ENCODE assay signal across 25 mouse cellular contexts in the genomic region with DNA sequence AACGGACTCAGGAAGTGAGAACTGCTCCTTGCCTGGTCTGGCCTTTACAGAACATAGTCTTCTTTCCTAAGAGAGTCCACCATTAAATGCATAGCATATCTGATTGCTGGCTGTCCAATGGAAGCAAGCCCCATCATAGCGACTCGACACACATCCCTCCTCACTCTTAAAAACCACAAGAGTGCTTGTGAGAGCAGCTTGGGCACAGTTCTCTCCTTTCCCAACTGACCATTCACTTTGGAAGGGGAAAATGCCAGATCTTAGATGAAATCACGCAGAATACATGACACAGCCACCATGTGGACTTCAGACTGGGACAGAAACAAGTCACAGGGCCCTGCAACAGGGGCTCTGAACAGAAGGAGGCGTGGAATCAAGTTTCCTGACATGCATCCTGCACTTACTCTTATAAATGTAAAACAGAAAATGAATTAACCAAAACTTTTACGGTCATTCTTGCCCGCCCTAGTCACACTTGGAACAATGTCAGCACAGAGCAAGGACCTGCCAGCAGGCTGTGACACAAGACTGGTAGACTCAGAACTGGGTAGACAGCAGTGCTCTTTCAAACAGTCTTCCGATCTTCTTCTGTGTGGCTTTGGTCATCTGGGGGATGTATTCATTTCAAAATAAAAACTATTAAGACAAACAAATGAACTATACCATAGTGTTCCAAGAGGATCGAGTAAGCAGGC. TPM values are rescaled to one million over a fixed set of nuclear protein-coding genes. Genes with fewer than 3 reads are reported as not detected.
DNase-seq lines count a peak whose midpoint lies in the region; ATAC-seq and TF ChIP-seq lines count a peak whose summit lies in the region.
"Had no signal": no experiment of that assay in that cellular context is flagged by ENCODE, and none has a peak within 500 bp of the region (broad histone marks: within the 10 kb centered on the region; RNA-seq: fewer than 3 reads in every experiment).

No protein-coding gene starts in this region.

- no peaks in the 10 kb centered on the region for H3K9me3 ChIP-seq in lung, embryonic 16.5 days (ENCODE audit: control insufficient read depth, low read length)
- H3K9me3 ChIP-seq: embryonic facial prominence, embryonic 15.5 days; forebrain, embryonic 10.5 days; hindbrain, embryonic 12.5 days; limb, embryonic 15.5 days; neural tube, embryonic 12.5 days had no signal

- H3K4me1 ChIP-seq in lung, embryonic 16.5 days (replicated peaks; ENCODE audit: control insufficient read depth, insufficient read depth, low read length), result peaks cover 38% of the 10 kb centered on the region
- H3K4me1 ChIP-seq in embryonic fibroblast, embryonic 13.5 days (ENCODE audit: control insufficient read depth, insufficient read depth, low read length), result peaks cover 35% of the 10 kb centered on the region

- TF ChIP-seq POLR2A in embryonic fibroblast, embryonic 13.5 days (IDR thresholded peaks at IDR 0.05; ENCODE audit: low read depth, low read length), result 0 out of 2 replicates have a peak, but pooled peaks have one; percentile 13

- H3K27me3 ChIP-seq in lung, embryonic 16.5 days (ENCODE audit: control insufficient read depth, insufficient read depth, low read depth, low read length), result no peaks in the 10 kb centered on the region
- H3K27me3 ChIP-seq: embryonic facial prominence, embryonic 15.5 days; hindbrain, embryonic 12.5 days; limb, embryonic 15.5 days; neural tube, embryonic 12.5 days had no signal

- H3K4me3 ChIP-seq in gastrocnemius, adult 2 months, result peak overlapping the region; percentile 17
- no peak overlapping the region for H3K4me3 ChIP-seq in lung, embryonic 16.5 days (ENCODE audit: low read length)
- no peak overlapping the region for H3K4me3 ChIP-seq in embryonic fibroblast, embryonic 13.5 days (ENCODE audit: insufficient read depth, low read length)
- H3K4me3 ChIP-seq: embryonic facial prominence, embryonic 15.5 days; forebrain, embryonic 10.5 days; hindbrain, embryonic 12.5 days; left cerebral cortex, adult 2 months; limb, embryonic 15.5 days; neural tube, embryonic 12.5 days had no signal

- H3K36me3 ChIP-seq in lung, embryonic 16.5 days (ENCODE audit: control insufficient read depth, insufficient read depth, low read length), result no peaks in the 10 kb centered on the region; the same call in 1 of the 2 replicates
- H3K36me3 ChIP-seq: embryonic facial prominence, embryonic 15.5 days; forebrain, embryonic 10.5 days; hindbrain, embryonic 12.5 days; limb, embryonic 15.5 days; neural tube, embryonic 12.5 days had no signal

- no peak overlapping the region for H3K9ac ChIP-seq in lung, embryonic 16.5 days (ENCODE audit: low read length)
- H3K9ac ChIP-seq: embryonic facial prominence, embryonic 15.5 days; hindbrain, embryonic 12.5 days; limb, embryonic 15.5 days; neural tube, embryonic 12.5 days had no signal

- ATAC-seq in lung, embryonic 16.5 days (ENCODE audit: low read depth), result no peak
- ATAC-seq: CD4-positive, CD25-positive, alpha-beta regulatory T cell, adult 4 months; forebrain, embryonic 16.5 days had no signal

- WGBS in lung, embryonic 16.5 days, result 80% methylated on average over 9 of the region's 9 CpGs

- no peak overlapping the region for H3K4me2 ChIP-seq in lung, embryonic 16.5 days (ENCODE audit: low read depth, low read length)
- H3K4me2 ChIP-seq: embryonic facial prominence, embryonic 15.5 days; heart, embryonic 11.5 days; hindbrain, embryonic 12.5 days; limb, embryonic 15.5 days; neural tube, embryonic 12.5 days had no signal

- intact Hi-C loops in gastrocnemius, adult 2 months (cut with DNase I), result no loop called here
- intact Hi-C loops in gastrocnemius, postnatal 36 days (cut with DNase I), result loop anchor here (2.0 kb wide), 1 partner anchor 923 kb away; no protein-coding TSS in a partner anchor

- peak overlapping the region; percentile 72 for H3K27ac ChIP-seq in gastrocnemius, adult 2 months
- H3K27ac ChIP-seq in lung, embryonic 16.5 days (ENCODE audit: low read length), result peak overlapping the region; percentile 15; the same call in 1 of the 2 replicates
- H3K27ac ChIP-seq in embryonic fibroblast, embryonic 13.5 days (ENCODE audit: insufficient read depth, low read length), result peak overlapping the region; percentile 78
- H3K27ac ChIP-seq: embryonic facial prominence, embryonic 15.5 days; forebrain, embryonic 10.5 days; hindbrain, embryonic 12.5 days; left cerebral cortex, adult 2 months; limb, embryonic 15.5 days; neural tube, embryonic 12.5 days had no signal

- no peak for TF ChIP-seq CTCF in gastrocnemius, adult 2 months (IDR thresholded peaks at IDR 0.05)
- no peak for TF ChIP-seq CTCF in embryonic fibroblast, embryonic 13.5 days (IDR thresholded peaks at IDR 0.05; ENCODE audit: borderline replicate concordance, insufficient read depth, low read length)

- peak; percentile 51 for DNase-seq in gastrocnemius, adult 2 months
- DNase-seq in gastrocnemius, postnatal 36 days, result no peak
- no peak for DNase-seq in lung, postnatal 14 days
- DNase-seq in adipocyte (ENCODE audit: low spot score), result peak; percentile 84
- DNase-seq in thymus, postnatal 36 days, result no peak
- no peak for DNase-seq in gastrocnemius, adult 18-20 months (ENCODE audit: low spot score)
- DNase-seq: cerebellum, adult 18-20 months; kidney, adult 11 months; kidney, postnatal 4 days; layer of hippocampus, adult 9-11 months; lung, postnatal 4 days; midbrain, embryonic 14.5 days; right cerebral cortex, postnatal 14 days; thymus, postnatal 14 days had no signal

RNA-seq across cellular contexts. Expression of a gene that starts 46.0 kb away (rescaled TPM):
- 10 to 100 TPM; 41.3 to 52.1 TPM for total RNA-seq in gastrocnemius, adult 2 months (2021)
- total RNA-seq in gastrocnemius, postnatal 36 days (2021), result 10 to 100 TPM; 21.6 to 32.9 TPM
- 28.5 and 31.1 TPM in 2 replicates for polyA plus RNA-seq in lung, embryonic 16.5 days (2015; fragmentation: Nextera tagmentation; extraction: Ambion mirVana)
- polyA plus RNA-seq in embryonic fibroblast, embryonic 13.5 days (2011; ENCODE audit: insufficient read length, low read depth, missing spikeins), result 53.1 and 78.3 TPM in 2 replicates
- 10 to 100 TPM; 21.7 to 30.2 TPM for total RNA-seq in gastrocnemius, adult 18-20 months (2021)

Comparison
In these comparisons a context has a peak if more than half of its experiments do, and no peak if none do; other contexts are left out.
1. DNase-seq: peak in gastrocnemius, adult 2 months (single experiment) and adipocyte (single experiment); none in gastrocnemius, postnatal 36 days (0 of 2), lung, postnatal 14 days (single experiment), thymus, postnatal 36 days (0 of 2) and gastrocnemius, adult 18-20 months (single experiment).
2. H3K27ac ChIP-seq: peak in every context shown above with its lines; median percentile 78 in embryonic fibroblast, embryonic 13.5 days; 72 in gastrocnemius, adult 2 months; 15 in lung, embryonic 16.5 days.